Mouse (Mus musculus) G1E (cell line): ENCODE results near the gene Rogdi.

Source experiments
- CTCF ChIP-seq: IDR thresholded peaks from 2 replicates; pipeline ENCODE4 v1.5.1; 2012; ENCODE audit warnings: low read depth, low read length, inconsistent platforms, mixed read lengths
- GATA1 ChIP-seq: IDR thresholded peaks from 2 replicates; pipeline ENCODE4 v1.6.1; 2012; ENCODE audit warnings: borderline replicate concordance, low read length, inconsistent platforms, mixed read lengths

- no peak for TF ChIP-seq CTCF
- no peak for TF ChIP-seq GATA1
These were observed 2.1 kb downstream of the Rogdi start for GRCm38 (mm10) chr16:5011285-5011684.
